Mouse (Mus musculus) neural tube, embryonic 13.5 days (tissue): ENCODE measurements at regions not wholly inside any gene's neighbourhood (a gene's known extent, or its start where the extent isn't known, plus 50 kb on each side); places are given as distances from the start of the nearest gene placed in this dataset.

ENCODE experiments used
- ATAC-seq: fragments of 200-750 bp; cut with Nextera tagmentation; 2 replicates; pipeline ENCODE4 v1.8.0; 2017; ENCODE audit warnings: low read depth, mild to moderate bottlenecking, moderate TSS enrichment, moderate library complexity
- H3K27ac ChIP-seq: fragments of 300-500 bp; sonication (generic); replicated peaks from 2 replicates; pipeline ENCODE4 v1.5.1; 2015; ENCODE audit warnings: moderate library complexity, mild to moderate bottlenecking, inconsistent platforms
- H3K27me3 ChIP-seq: fragments of 300-500 bp; sonication (generic); 2 replicates; pipeline ENCODE4 v1.6.1; 2015; ENCODE audit warnings: mild to moderate bottlenecking, inconsistent platforms
- H3K36me3 ChIP-seq: fragments of 300-500 bp; sonication (generic); 2 replicates; pipeline ENCODE4 v1.6.1; 2015; ENCODE audit warnings: mild to moderate bottlenecking, inconsistent platforms
- H3K4me1 ChIP-seq: fragments of 300-500 bp; sonication (generic); replicated peaks from 2 replicates; pipeline ENCODE4 v1.6.1; 2015; ENCODE audit warnings: inconsistent platforms
- H3K4me2 ChIP-seq: fragments of 300-500 bp; sonication (generic); 2 replicates; pipeline ENCODE4 v1.6.1; 2015; ENCODE audit warnings: inconsistent platforms, mild to moderate bottlenecking, moderate library complexity
- H3K4me3 ChIP-seq: fragments of 300-500 bp; sonication (generic); 2 replicates; pipeline ENCODE4 v1.5.1; 2015; ENCODE audit warnings: mild to moderate bottlenecking, inconsistent platforms
- H3K9ac ChIP-seq: fragments of 300-500 bp; sonication (generic); 2 replicates; pipeline ENCODE4 v1.6.1; 2015; ENCODE audit warnings: moderate library complexity, mild to moderate bottlenecking, inconsistent platforms
- H3K9me3 ChIP-seq: fragments of 300-500 bp; sonication (generic); 2 replicates; pipeline ENCODE4 v1.6.1; 2016; ENCODE audit warnings: inconsistent platforms
- WGBS: fragments of 180-500 bp; shearing (Covaris S2); methylation state at CpG from one replicate; pipeline ENCODE4 v1.1.7; 2015; 5-methylcytosine and 5-hydroxymethylcytosine counted together

DNA sequence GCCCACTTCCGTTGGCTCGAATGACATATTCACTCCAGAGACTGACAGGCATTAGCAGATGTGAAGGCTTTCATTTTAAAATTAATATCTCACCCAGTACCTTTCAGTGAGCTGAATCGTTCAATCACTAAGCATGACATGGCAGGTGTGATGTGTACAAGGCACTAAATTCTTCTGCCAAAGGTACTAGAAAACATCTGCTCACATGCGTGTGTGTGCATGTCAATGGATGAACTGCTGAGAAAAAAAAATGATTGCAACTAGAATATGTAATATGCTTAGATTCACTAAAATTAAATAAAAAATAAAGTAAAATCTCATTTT, 191.6 kb upstream of the Mageb18 start:
- Histone ChIP-seq H3K27ac (no peak overlapping the region), H3K27me3 (no peaks in the 10 kb centered on the region), H3K4me3 (no peak overlapping the region), H3K4me1 (no peaks in the 10 kb centered on the region), H3K9me3 (no peaks in the 10 kb centered on the region), H3K4me2 (no peak overlapping the region), H3K36me3 (no peaks in the 10 kb centered on the region), H3K9ac (no peak overlapping the region)
- no peak for ATAC-seq
- WGBS = 77% methylated on average over 4 of the region's 4 CpGs

DNA sequence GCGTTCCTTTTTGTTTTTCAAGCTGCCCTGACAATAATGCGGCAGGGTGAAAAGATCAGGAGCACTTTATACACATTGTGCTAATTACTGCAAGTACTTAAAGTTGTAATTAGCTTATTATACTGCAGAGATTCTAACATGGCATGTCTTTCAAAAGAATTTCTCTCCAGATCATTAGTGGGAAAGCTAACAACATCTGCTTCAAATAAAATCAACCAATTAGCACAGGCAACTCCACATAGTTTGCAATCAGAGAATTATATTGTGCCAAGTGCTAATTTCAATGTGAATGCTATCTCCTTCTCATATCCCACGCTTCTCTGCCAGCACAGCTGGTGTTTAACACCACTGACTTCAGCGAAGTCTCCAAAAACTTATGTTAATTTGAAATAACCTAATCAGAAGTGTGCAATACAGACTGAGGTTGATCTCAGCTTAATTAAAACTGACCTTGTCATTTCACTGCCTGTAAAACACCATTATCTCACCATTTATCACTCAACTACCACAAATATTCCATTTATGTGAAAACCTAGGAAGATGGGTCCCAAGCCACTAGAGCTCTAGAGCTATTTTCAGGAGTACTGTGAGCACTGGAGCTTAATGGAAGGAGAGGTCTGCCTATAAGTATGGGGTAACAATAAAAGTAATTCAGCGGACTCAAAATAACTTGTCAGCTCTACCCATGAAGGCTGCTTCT, 191.1 kb upstream of the Mageb18 start:
- H3K36me3 ChIP-seq = no peaks in the 10 kb centered on the region
- H3K4me1 ChIP-seq = no peaks in the 10 kb centered on the region
- no peak overlapping the region for H3K4me3 ChIP-seq
- no peaks in the 10 kb centered on the region for H3K9me3 ChIP-seq
- H3K9ac ChIP-seq = no peak overlapping the region
- no peak overlapping the region for H3K27ac ChIP-seq
- H3K4me2 ChIP-seq = no peak overlapping the region
- ATAC-seq = peak; percentile 67
- WGBS = 76% methylated on average over 5 of the region's 5 CpGs
- H3K27me3 ChIP-seq = no peaks in the 10 kb centered on the region

DNA sequence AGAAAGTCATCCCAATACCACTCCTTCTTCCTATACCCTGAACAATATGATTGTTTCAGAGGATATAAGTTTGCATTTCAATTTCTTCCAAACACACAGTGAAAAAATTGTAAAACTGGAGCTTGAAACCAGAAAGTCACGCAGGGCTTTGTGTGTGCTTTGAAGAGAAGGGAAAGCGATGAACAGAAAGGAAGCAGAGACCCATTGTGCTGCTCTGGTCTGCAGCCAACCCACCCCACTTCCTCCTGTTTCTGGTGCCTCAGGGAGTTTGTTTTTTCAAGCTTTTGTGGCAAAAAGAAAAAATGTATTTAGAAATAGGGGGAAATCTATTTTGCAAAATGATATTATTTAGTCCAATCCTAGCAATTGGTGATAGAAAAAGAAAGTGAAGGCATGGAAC, 187.4 kb upstream of the Mageb18 start:
- no peaks in the 10 kb centered on the region for H3K9me3 ChIP-seq
- H3K27me3 ChIP-seq = no peaks in the 10 kb centered on the region
- H3K9ac ChIP-seq = no peak overlapping the region
- no peaks in the 10 kb centered on the region for H3K36me3 ChIP-seq
- no peak overlapping the region for H3K4me3 ChIP-seq
- no peaks in the 10 kb centered on the region for H3K4me1 ChIP-seq
- H3K27ac ChIP-seq = no peak overlapping the region
- no peak overlapping the region for H3K4me2 ChIP-seq
- ATAC-seq = no peak
- 62% methylated on average over 2 of the region's 2 CpGs for WGBS

DNA sequence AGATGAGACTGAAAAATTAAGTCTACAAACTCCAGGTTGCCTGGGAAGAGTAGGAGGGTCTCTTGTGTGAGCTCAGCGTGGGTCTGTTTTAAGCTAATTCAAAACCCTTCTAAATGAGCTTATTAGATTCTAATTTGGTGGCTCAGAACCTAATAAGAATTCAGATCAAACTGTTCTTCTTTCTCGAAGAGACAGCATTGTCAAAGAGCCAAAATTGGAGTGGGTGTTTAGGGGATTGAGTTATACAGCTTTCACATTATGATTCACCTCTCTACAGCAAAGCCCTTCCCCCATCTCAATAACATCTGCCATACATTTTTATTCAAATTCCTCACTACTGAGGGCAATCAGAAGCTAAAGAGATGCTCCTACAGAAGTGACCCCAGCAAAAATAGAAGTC, 140.7 kb upstream of the Mageb18 start:
- ATAC-seq = no peak
- no peaks in the 10 kb centered on the region for H3K4me1 ChIP-seq
- 55% methylated on average over 2 of the region's 2 CpGs for WGBS
- no peak overlapping the region for H3K4me2 ChIP-seq
- H3K36me3 ChIP-seq = no peaks in the 10 kb centered on the region
- no peak overlapping the region for H3K9ac ChIP-seq
- no peaks in the 10 kb centered on the region for H3K27me3 ChIP-seq
- no peak overlapping the region for H3K4me3 ChIP-seq
- no peaks in the 10 kb centered on the region for H3K9me3 ChIP-seq
- no peak overlapping the region for H3K27ac ChIP-seq

DNA sequence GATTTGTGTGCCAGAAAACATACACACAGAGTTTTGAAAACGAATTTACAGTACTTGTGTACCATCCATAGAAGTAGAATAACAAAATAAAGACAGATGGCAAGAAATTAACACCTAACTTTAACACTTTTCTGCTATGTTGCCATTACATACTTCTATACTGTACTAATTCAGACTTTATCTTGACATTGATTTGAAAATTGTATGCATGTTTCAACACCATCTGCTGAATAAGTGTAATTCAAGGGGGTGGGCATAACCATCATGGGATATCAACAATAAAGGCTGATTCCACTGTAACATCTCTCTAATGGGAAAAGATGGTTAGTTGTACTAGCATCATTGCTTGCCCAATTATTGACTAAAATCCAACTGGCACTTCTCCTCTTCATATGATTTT, 110.9 kb upstream of the Mageb18 start:
- H3K27ac ChIP-seq = no peak overlapping the region
- no peak overlapping the region for H3K4me2 ChIP-seq
- no peaks in the 10 kb centered on the region for H3K36me3 ChIP-seq
- H3K9me3 ChIP-seq = no peaks in the 10 kb centered on the region
- ATAC-seq = no peak
- WGBS = 21% methylated on average over 1 of the region's 1 CpGs
- H3K4me1 ChIP-seq = no peaks in the 10 kb centered on the region
- no peaks in the 10 kb centered on the region for H3K27me3 ChIP-seq
- no peak overlapping the region for H3K4me3 ChIP-seq
- no peak overlapping the region for H3K9ac ChIP-seq

DNA sequence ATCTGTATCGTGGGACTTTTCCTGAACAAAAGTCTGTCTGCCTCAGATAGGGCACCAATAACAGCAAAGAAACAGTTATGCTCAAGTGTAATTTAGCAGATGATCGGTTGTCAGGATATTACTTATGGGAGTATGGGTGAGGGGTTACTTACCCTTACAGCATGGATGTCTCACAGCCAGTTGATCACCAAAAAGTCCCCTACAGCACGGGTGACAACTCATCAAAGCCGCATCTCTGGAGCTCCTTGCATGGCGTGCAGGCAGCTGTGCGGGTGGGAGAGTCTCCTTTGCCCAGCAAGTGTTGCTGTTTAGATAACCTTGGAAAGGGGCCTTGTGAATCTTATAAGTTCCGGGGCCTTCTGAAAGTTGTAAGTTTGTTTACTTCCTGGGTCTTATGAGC, 80.4 kb upstream of the Mageb18 start:
- H3K4me3 ChIP-seq = no peak overlapping the region
- no peaks in the 10 kb centered on the region for H3K27me3 ChIP-seq
- no peaks in the 10 kb centered on the region for H3K36me3 ChIP-seq
- H3K27ac ChIP-seq = no peak overlapping the region
- no peak overlapping the region for H3K9ac ChIP-seq
- WGBS = 81% methylated on average over 7 of the region's 7 CpGs
- no peak for ATAC-seq
- H3K4me2 ChIP-seq = no peak overlapping the region
- no peaks in the 10 kb centered on the region for H3K9me3 ChIP-seq
- no peaks in the 10 kb centered on the region for H3K4me1 ChIP-seq

DNA sequence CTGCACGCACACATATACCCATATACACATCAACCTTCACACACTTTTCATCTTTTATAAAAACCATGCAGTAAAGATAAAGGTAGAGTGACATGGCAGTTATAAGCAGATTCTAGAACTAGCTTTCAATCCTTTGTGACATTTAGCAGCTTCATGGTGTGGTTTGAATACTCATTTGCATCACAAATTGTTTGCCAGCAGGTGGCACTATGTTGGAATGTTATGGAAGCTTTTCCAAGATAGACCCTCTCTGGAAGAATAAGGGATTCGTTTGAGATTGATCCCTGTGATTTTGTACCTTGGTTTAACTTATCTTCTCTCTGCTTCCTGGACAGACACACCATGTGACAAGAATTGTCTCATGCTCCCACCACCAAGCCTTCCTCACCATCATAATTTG, 61.8 kb upstream of the Mageb18 start:
- no peak overlapping the region for H3K4me2 ChIP-seq
- H3K4me1 ChIP-seq = no peaks in the 10 kb centered on the region
- H3K9me3 ChIP-seq = no peaks in the 10 kb centered on the region
- H3K36me3 ChIP-seq = no peaks in the 10 kb centered on the region
- WGBS = 67% methylated on average over 2 of the region's 2 CpGs
- no peak overlapping the region for H3K27ac ChIP-seq
- no peaks in the 10 kb centered on the region for H3K27me3 ChIP-seq
- H3K4me3 ChIP-seq = no peak overlapping the region
- no peak overlapping the region for H3K9ac ChIP-seq
- ATAC-seq = no peak
